Mouse (Mus musculus): ENCODE measurements around the gene Cd164. TPM values are rescaled to one million over a fixed set of nuclear protein-coding genes. Genes with fewer than 3 reads are reported as not detected.

Gene Cd164
- polyA plus RNA-seq, 1 experiment from 2014 or later, result 180 TPM

- Histone ChIP-seq H3K4me1 (peaks cover 19% of the 10 kb centered on the region), H3K9me3 (no peaks in the 10 kb centered on the region), H3K4me3 (no peak overlapping the region), H3K27ac (no peak overlapping the region), H3K36me3 (peaks cover 71% of the 10 kb centered on the region), H3K9ac (no peak overlapping the region), H3K4me2 (no peak overlapping the region), H3K27me3 (no peaks in the 10 kb centered on the region)
- ATAC-seq (ENCODE audit: insufficient number of reproducible peaks, low FRiP score, low TSS enrichment, low read depth), result no peak
- 71% methylated on average over 33 of the region's 33 CpGs for WGBS
These were observed 38.0 kb upstream of the Cd164 start for GRCm38 (mm10) chr10:41480938-41481880.

- Histone ChIP-seq H3K27ac (no peak overlapping the region), H3K4me1 (peaks cover 16% of the 10 kb centered on the region), H3K27me3 (no peaks in the 10 kb centered on the region), H3K4me2 (no peak overlapping the region), H3K4me3 (no peak overlapping the region), H3K9me3 (no peaks in the 10 kb centered on the region), H3K9ac (no peak overlapping the region), H3K36me3 (peaks cover 83% of the 10 kb centered on the region)
- no peak for ATAC-seq (ENCODE audit: insufficient number of reproducible peaks, low FRiP score, low TSS enrichment, low read depth)
- 86% methylated on average over 7 of the region's 7 CpGs for WGBS
These were observed 36.8 kb upstream of the Cd164 start for GRCm38 (mm10) chr10:41482446-41482845.

- Histone ChIP-seq H3K27me3 (no peaks in the 10 kb centered on the region), H3K9me3 (no peaks in the 10 kb centered on the region), H3K27ac (no peak overlapping the region), H3K9ac (no peak overlapping the region), H3K4me1 (peaks cover 27% of the 10 kb centered on the region), H3K4me2 (no peak overlapping the region), H3K36me3 (peaks cover 73% of the 10 kb centered on the region), H3K4me3 (no peak overlapping the region)
- ATAC-seq (ENCODE audit: insufficient number of reproducible peaks, low FRiP score, low TSS enrichment, low read depth), result no peak
- WGBS, result 85% methylated on average over 16 of the region's 16 CpGs
These were observed 33.4 kb upstream of the Cd164 start for GRCm38 (mm10) chr10:41485778-41486177.

GRCm38 (mm10) chr10:41486506-41487170 lies 32.6 kb upstream of the Cd164 start:
- no peak for ATAC-seq (ENCODE audit: insufficient number of reproducible peaks, low FRiP score, low TSS enrichment, low read depth)
- H3K4me1 ChIP-seq, result peaks cover 27% of the 10 kb centered on the region
- H3K36me3 ChIP-seq, result peaks cover 65% of the 10 kb centered on the region
- H3K4me2 ChIP-seq, result no peak overlapping the region
- no peaks in the 10 kb centered on the region for H3K9me3 ChIP-seq
- 82% methylated on average over 14 of the region's 14 CpGs for WGBS
- H3K4me3 ChIP-seq, result no peak overlapping the region
- H3K27ac ChIP-seq, result no peak overlapping the region
- H3K9ac ChIP-seq, result no peak overlapping the region
- H3K27me3 ChIP-seq, result no peaks in the 10 kb centered on the region

- ATAC-seq (ENCODE audit: insufficient number of reproducible peaks, low FRiP score, low TSS enrichment, low read depth), result no peak
- Histone ChIP-seq H3K27ac (no peak overlapping the region), H3K36me3 (peaks cover 43% of the 10 kb centered on the region), H3K4me2 (peak overlapping the region; percentile 100), H3K9me3 (no peaks in the 10 kb centered on the region), H3K27me3 (no peaks in the 10 kb centered on the region), H3K4me3 (peak overlapping the region; percentile 68), H3K9ac (0 out of 2 replicates have a peak overlapping the region, but pooled peaks have one; percentile 66), H3K4me1 (peaks cover 27% of the 10 kb centered on the region)
- WGBS, result 35% methylated on average over 7 of the region's 7 CpGs
These were observed 30.3 kb upstream of the Cd164 start for GRCm38 (mm10) chr10:41488877-41489276.

- peak overlapping the region; percentile 87; the same call in 1 of the 2 replicates for H3K27ac ChIP-seq
- H3K4me3 ChIP-seq, result peak overlapping the region; percentile 68
- no peaks in the 10 kb centered on the region for H3K9me3 ChIP-seq
- H3K9ac ChIP-seq, result peak overlapping the region; percentile 66
- H3K36me3 ChIP-seq, result peaks cover 39% of the 10 kb centered on the region
- no peak for ATAC-seq (ENCODE audit: insufficient number of reproducible peaks, low FRiP score, low TSS enrichment, low read depth)
- 23% methylated on average over 8 of the region's 8 CpGs for WGBS
- H3K27me3 ChIP-seq, result no peaks in the 10 kb centered on the region
- peaks cover 27% of the 10 kb centered on the region for H3K4me1 ChIP-seq
- H3K4me2 ChIP-seq, result peak overlapping the region; percentile 100
These were observed 29.9 kb upstream of the Cd164 start for GRCm38 (mm10) chr10:41489294-41489693.

GRCm38 (mm10) chr10:41489708-41490517 lies 29.3 kb upstream of the Cd164 start, which contains the start of the genes Smpd2 and Ppil6:
Smpd2 (minus strand) TSS chr10:41490369.
Ppil6 (plus strand) TSS chr10:41490439.
- H3K4me3 ChIP-seq, result peak within 1 kb of the TSS; percentile 68
- peak within 1 kb of the TSS; percentile 100 for H3K4me2 ChIP-seq
- H3K9ac ChIP-seq, result peak within 1 kb of the TSS; percentile 66
- ATAC-seq (ENCODE audit: insufficient number of reproducible peaks, low FRiP score, low TSS enrichment, low read depth), result peak; percentile 89
- WGBS, result under 1% methylated on average over 50 of the region's 50 CpGs
- no peaks in the 10 kb centered on the region for H3K27me3 ChIP-seq
- peaks cover 32% of the 10 kb centered on the region for H3K36me3 ChIP-seq
- no peaks in the 10 kb centered on the region for H3K9me3 ChIP-seq
- H3K27ac ChIP-seq, result peak within 1 kb of the TSS; percentile 87
- H3K4me1 ChIP-seq, result peaks cover 27% of the 10 kb centered on the region

- H3K27ac ChIP-seq, result no peak overlapping the region
- peaks cover 27% of the 10 kb centered on the region for H3K36me3 ChIP-seq
- no peaks in the 10 kb centered on the region for H3K9me3 ChIP-seq
- no peak; the same call in 1 of the 2 replicates for ATAC-seq (ENCODE audit: insufficient number of reproducible peaks, low FRiP score, low TSS enrichment, low read depth)
- H3K4me3 ChIP-seq, result peak overlapping the region; percentile 68
- no peaks in the 10 kb centered on the region for H3K27me3 ChIP-seq
- H3K4me1 ChIP-seq, result peaks cover 27% of the 10 kb centered on the region
- WGBS, result under 1% methylated on average over 29 of the region's 29 CpGs
- H3K9ac ChIP-seq, result peak overlapping the region; percentile 50
- peak overlapping the region; percentile 100 for H3K4me2 ChIP-seq
These were observed 28.7 kb upstream of the Cd164 start for GRCm38 (mm10) chr10:41490518-41490873.

- Histone ChIP-seq H3K4me3 (no peak overlapping the region), H3K4me1 (peaks cover 27% of the 10 kb centered on the region), H3K36me3 (peaks cover 20% of the 10 kb centered on the region), H3K27ac (no peak overlapping the region), H3K9ac (no peak overlapping the region), H3K27me3 (no peaks in the 10 kb centered on the region), H3K4me2 (no peak overlapping the region), H3K9me3 (no peaks in the 10 kb centered on the region)
- ATAC-seq (ENCODE audit: insufficient number of reproducible peaks, low FRiP score, low TSS enrichment, low read depth), result no peak
- 32% methylated on average over 4 of the region's 4 CpGs for WGBS
These were observed 28.1 kb upstream of the Cd164 start for GRCm38 (mm10) chr10:41491111-41491510.

GRCm38 (mm10) chr10:41500941-41501340 lies 18.3 kb upstream of the Cd164 start:
- no peak for ATAC-seq (ENCODE audit: insufficient number of reproducible peaks, low FRiP score, low TSS enrichment, low read depth)
- no peak overlapping the region for H3K4me3 ChIP-seq
- WGBS, result 52% methylated on average over 4 of the region's 4 CpGs
- no peaks in the 10 kb centered on the region for H3K36me3 ChIP-seq
- H3K27me3 ChIP-seq, result no peaks in the 10 kb centered on the region
- H3K27ac ChIP-seq, result no peak overlapping the region
- H3K9ac ChIP-seq, result no peak overlapping the region
- H3K4me2 ChIP-seq, result no peak overlapping the region
- no peaks in the 10 kb centered on the region for H3K4me1 ChIP-seq
- no peaks in the 10 kb centered on the region for H3K9me3 ChIP-seq

- Histone ChIP-seq H3K27ac (no peak overlapping the region), H3K4me3 (no peak overlapping the region), H3K27me3 (no peaks in the 10 kb centered on the region), H3K9me3 (no peaks in the 10 kb centered on the region), H3K9ac (no peak overlapping the region), H3K4me2 (no peak overlapping the region), H3K36me3 (no peaks in the 10 kb centered on the region), H3K4me1 (no peaks in the 10 kb centered on the region)
- no peak for ATAC-seq (ENCODE audit: insufficient number of reproducible peaks, low FRiP score, low TSS enrichment, low read depth)
- WGBS, result 82% methylated on average over 1 of the region's 1 CpGs
These were observed 14.2 kb upstream of the Cd164 start for GRCm38 (mm10) chr10:41504996-41505395.

All from limb, embryonic 15.5 days (tissue).